Mouse (Mus musculus) embryonic facial prominence, embryonic 15.5 days (tissue): ENCODE measurements at regions not wholly inside any gene's neighbourhood (a gene's known extent, or its start where the extent isn't known, plus 50 kb on each side); places are given as distances from the start of the nearest gene placed in this dataset.

ENCODE experiments used
- ATAC-seq: fragments of 200-750 bp; cut with Nextera tagmentation; 2 replicates; pipeline ENCODE4 v1.8.0; 2017; ENCODE audit warnings: low read depth, moderate TSS enrichment; ENCODE audit not compliant: insufficient number of reproducible peaks, low FRiP score, low TSS enrichment
- H3K27ac ChIP-seq: fragments of 300-500 bp; sonication (generic); replicated peaks from 2 replicates; pipeline ENCODE4 v1.5.1; 2015; ENCODE audit warnings: mild to moderate bottlenecking, inconsistent platforms
- H3K27me3 ChIP-seq: fragments of 300-500 bp; sonication (generic); 2 replicates; pipeline ENCODE4 v1.6.1; 2015; ENCODE audit warnings: inconsistent platforms
- H3K36me3 ChIP-seq: fragments of 300-500 bp; sonication (generic); 2 replicates; pipeline ENCODE4 v1.6.1; 2015; ENCODE audit warnings: mild to moderate bottlenecking, inconsistent platforms
- H3K4me1 ChIP-seq: fragments of 300-500 bp; sonication (generic); 2 replicates; pipeline ENCODE4 v1.6.1; 2015; ENCODE audit warnings: inconsistent platforms
- H3K4me2 ChIP-seq: fragments of 300-500 bp; sonication (generic); replicated peaks from 2 replicates; pipeline ENCODE4 v1.6.1; 2015; ENCODE audit warnings: mild to moderate bottlenecking, inconsistent platforms
- H3K4me3 ChIP-seq: fragments of 300-500 bp; sonication (generic); replicated peaks from 2 replicates; pipeline ENCODE4 v1.5.1; 2015; ENCODE audit warnings: mild to moderate bottlenecking, inconsistent platforms
- H3K9ac ChIP-seq: fragments of 300-500 bp; sonication (generic); 2 replicates; pipeline ENCODE4 v1.6.1; 2015; ENCODE audit warnings: inconsistent platforms
- H3K9me3 ChIP-seq: fragments of 300-500 bp; sonication (generic); replicated peaks from 2 replicates; pipeline ENCODE4 v1.6.1; 2016; ENCODE audit warnings: inconsistent platforms
- WGBS: fragments of 180-500 bp; shearing (Covaris S2); methylation state at CpG from one replicate; pipeline ENCODE4 v1.1.7; 2015; 5-methylcytosine and 5-hydroxymethylcytosine counted together

DNA sequence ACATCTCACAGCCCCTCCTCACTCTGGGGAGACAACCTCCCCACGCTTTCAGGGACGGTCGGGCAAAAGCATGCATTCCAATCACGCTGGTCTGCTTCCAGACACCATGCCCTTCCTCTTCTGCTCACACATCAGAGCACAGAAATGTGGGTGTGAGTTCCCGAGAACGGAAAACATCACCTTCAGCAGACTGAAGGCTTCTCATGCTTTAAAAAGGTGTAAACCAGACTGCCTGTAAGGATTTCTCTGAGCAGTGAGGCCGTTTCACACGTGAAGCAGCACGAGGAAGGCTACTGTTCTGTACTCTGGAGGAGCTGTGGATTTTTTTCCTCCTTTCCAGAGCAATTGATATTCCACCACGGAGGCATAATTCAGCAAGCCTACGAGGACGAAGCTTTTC, 2218.8 kb upstream of the Lrrc6 start:
- H3K4me1 ChIP-seq, result no peaks in the 10 kb centered on the region
- H3K9me3 ChIP-seq, result no peaks in the 10 kb centered on the region
- H3K4me2 ChIP-seq, result no peak overlapping the region
- no peaks in the 10 kb centered on the region for H3K36me3 ChIP-seq
- 70% methylated on average over 12 of the region's 12 CpGs for WGBS
- no peak overlapping the region for H3K4me3 ChIP-seq
- ATAC-seq, result no peak
- no peak overlapping the region for H3K9ac ChIP-seq
- H3K27ac ChIP-seq, result no peak overlapping the region
- no peaks in the 10 kb centered on the region for H3K27me3 ChIP-seq

DNA sequence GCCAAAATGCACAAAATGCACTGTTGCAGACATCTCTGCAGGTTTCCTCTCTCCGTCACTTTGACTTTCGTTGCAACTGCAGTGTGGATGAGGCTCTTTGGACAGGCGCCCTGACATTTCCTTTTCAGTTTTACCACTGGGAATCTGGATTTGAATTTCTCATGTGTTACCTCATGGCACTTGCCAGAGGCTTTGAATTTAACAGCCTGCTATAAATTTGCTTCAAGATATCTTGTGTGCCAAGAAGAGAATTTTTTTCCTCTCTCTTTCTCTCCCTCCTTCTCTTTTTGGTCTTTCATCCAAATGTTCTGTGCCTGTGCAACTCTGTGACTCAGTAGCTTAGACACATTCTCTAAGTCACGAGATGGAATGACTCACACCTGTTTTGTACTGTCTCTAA, 2213.6 kb upstream of the Lrrc6 start:
- no peak overlapping the region for H3K4me2 ChIP-seq
- no peak overlapping the region for H3K4me3 ChIP-seq
- H3K27me3 ChIP-seq, result no peaks in the 10 kb centered on the region
- no peaks in the 10 kb centered on the region for H3K36me3 ChIP-seq
- no peaks in the 10 kb centered on the region for H3K9me3 ChIP-seq
- 64% methylated on average over 4 of the region's 4 CpGs for WGBS
- H3K4me1 ChIP-seq, result no peaks in the 10 kb centered on the region
- no peak overlapping the region for H3K9ac ChIP-seq
- no peak overlapping the region for H3K27ac ChIP-seq
- no peak for ATAC-seq

DNA sequence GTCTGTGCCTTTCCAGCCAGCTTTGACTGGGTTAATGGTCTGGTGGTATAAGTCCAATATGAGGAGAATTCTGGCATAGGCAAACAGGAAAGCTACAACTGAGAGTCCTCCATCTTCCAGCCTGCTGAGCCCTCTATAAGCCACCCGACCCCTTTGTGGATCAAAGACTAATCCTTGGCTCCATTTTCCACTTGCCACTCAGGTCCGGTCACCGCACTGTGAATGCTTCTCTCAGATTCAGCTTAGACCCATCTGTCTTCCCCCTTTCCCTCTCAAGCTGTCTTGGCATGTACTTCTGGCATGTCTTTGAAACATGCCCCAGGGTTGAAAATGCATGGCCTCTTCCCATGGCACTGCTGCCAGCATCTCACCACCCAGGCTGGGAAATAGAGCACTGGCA, 2206.6 kb upstream of the Lrrc6 start:
- H3K9me3 ChIP-seq, result no peaks in the 10 kb centered on the region
- no peaks in the 10 kb centered on the region for H3K4me1 ChIP-seq
- no peak for ATAC-seq
- H3K27ac ChIP-seq, result no peak overlapping the region
- no peaks in the 10 kb centered on the region for H3K36me3 ChIP-seq
- H3K4me3 ChIP-seq, result no peak overlapping the region
- no peak overlapping the region for H3K9ac ChIP-seq
- no peaks in the 10 kb centered on the region for H3K27me3 ChIP-seq
- 60% methylated on average over 3 of the region's 3 CpGs for WGBS
- no peak overlapping the region for H3K4me2 ChIP-seq

DNA sequence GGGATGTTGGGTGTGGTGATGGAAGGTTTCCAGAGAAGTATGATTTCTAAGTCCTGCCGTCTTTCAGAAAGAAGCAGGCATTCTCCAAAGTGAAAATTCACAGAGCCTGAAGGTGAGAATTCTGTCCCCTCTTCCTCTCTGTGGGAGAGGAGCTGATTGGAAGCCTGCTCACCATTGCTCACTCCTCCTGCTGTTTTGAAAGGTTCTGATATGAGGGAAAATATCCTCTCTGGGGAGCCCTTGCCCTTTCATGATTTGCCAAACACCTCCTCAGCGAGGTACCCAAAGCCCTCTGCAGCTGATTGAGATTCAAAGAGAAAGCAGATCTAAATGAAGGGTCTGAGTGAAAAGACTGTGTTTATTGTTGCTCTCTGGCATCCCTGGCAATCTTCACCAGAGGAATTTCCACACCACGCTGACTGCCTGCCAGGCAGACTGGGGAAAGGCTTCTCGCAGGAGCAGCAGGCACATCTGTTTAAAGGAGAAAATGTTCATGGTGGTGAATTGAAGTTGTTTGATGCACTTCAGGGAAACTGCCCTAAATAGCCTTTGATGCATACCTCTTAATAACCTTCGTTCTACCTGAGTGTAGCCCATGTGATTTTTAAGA, 2194.4 kb upstream of the Lrrc6 start:
- Histone ChIP-seq H3K4me3 (no peak overlapping the region), H3K9me3 (no peaks in the 10 kb centered on the region), H3K27me3 (no peaks in the 10 kb centered on the region), H3K9ac (no peak overlapping the region), H3K4me2 (no peak overlapping the region), H3K27ac (no peak overlapping the region), H3K4me1 (no peaks in the 10 kb centered on the region), H3K36me3 (no peaks in the 10 kb centered on the region)
- 25% methylated on average over 5 of the region's 5 CpGs for WGBS
- no peak for ATAC-seq

DNA sequence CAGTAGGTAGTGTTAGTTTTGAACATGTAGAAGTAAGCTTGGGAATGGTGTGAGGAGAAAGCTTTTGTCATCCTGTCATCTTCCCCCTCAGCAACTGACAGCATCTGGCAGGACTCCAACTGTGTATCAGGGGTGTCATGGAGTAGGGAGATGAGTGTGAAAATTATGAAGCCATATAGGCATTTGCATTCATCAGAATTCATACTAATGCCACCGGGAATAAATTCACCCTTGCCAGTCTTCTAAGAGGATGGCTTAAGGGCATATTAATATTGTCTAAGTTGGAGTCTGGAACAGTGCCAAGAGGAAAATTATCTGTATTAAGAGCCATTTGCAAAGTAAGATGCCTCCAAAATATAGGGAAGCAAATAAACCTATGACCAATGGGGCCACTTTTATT, 2166.8 kb upstream of the Lrrc6 start:
- Histone ChIP-seq H3K9ac (no peak overlapping the region), H3K4me1 (no peaks in the 10 kb centered on the region), H3K4me3 (no peak overlapping the region), H3K4me2 (no peak overlapping the region), H3K27ac (no peak overlapping the region), H3K9me3 (no peaks in the 10 kb centered on the region), H3K36me3 (no peaks in the 10 kb centered on the region), H3K27me3 (no peaks in the 10 kb centered on the region)
- WGBS, result 45% methylated on average over 1 of the region's 1 CpGs
- ATAC-seq, result no peak

DNA sequence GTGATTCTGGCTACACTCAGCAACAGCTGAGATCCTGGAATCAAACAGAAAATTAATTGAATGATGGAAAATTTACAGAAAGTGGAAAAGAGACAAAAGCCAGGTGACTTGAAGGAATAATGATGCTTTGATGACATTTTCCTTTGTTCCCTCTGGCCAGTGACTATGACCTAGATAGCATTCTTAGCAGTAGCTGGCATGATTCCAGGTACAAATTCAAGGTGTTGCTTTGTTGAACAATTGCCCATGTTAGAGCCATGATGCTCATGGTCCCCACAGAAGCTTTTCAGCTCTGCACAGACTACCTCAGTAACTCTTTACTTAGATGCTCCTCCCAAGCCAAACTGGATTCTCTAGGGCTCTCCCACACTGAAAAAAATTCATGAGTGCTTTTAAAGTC, 2164.6 kb upstream of the Lrrc6 start:
- Histone ChIP-seq H3K4me1 (no peaks in the 10 kb centered on the region), H3K27ac (no peak overlapping the region), H3K4me2 (no peak overlapping the region), H3K4me3 (no peak overlapping the region), H3K9ac (no peak overlapping the region), H3K36me3 (no peaks in the 10 kb centered on the region), H3K27me3 (no peaks in the 10 kb centered on the region), H3K9me3 (no peaks in the 10 kb centered on the region)
- no peak for ATAC-seq

DNA sequence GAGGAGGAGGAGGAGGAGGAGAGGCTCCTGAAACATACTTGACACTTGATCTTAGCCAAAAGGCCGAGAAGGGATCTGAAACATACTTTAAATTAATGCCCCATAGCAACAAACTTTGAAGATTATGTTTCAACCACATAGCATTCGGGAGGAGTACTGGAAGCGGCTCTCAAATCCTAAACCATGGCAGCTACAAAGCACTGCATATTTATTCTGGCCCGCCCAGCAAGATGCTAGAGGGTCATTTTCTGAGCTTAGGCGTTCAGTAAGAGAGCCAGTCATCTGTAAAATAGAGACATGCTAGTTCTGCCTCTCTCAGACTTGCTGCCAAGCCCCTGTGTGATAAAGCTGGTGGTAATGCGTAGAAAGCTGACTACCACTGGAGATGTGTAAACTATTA, 2156.0 kb upstream of the Lrrc6 start:
- Histone ChIP-seq H3K27me3 (no peaks in the 10 kb centered on the region), H3K9me3 (no peaks in the 10 kb centered on the region), H3K4me2 (no peak overlapping the region), H3K27ac (no peak overlapping the region), H3K36me3 (no peaks in the 10 kb centered on the region), H3K4me3 (no peak overlapping the region), H3K9ac (no peak overlapping the region), H3K4me1 (no peaks in the 10 kb centered on the region)
- no peak for ATAC-seq
- WGBS, result 17% methylated on average over 6 of the region's 6 CpGs

DNA sequence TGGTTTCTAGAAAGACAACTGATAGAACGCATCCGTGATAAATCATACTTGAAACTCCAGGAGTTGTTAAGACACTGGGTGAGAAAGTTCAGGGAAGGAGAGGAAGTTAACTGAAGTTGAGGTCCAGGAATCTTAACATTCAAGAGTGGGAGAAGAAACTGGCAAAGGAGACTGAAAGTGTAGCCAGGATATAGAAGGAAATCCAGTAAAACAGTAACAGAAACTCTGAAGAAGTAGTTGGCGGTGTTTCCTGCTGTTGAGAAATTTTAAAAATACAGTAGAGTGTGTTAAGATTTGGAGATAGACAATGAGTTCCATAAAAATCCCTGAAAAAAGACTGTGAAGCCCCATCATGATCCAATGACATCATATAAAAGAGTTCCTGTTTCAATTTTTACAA, 2154.3 kb upstream of the Lrrc6 start:
- no peak overlapping the region for H3K27ac ChIP-seq
- no peak overlapping the region for H3K9ac ChIP-seq
- no peaks in the 10 kb centered on the region for H3K27me3 ChIP-seq
- no peaks in the 10 kb centered on the region for H3K36me3 ChIP-seq
- H3K4me1 ChIP-seq, result no peaks in the 10 kb centered on the region
- H3K4me3 ChIP-seq, result no peak overlapping the region
- 89% methylated on average over 3 of the region's 3 CpGs for WGBS
- no peak overlapping the region for H3K4me2 ChIP-seq
- no peaks in the 10 kb centered on the region for H3K9me3 ChIP-seq
- no peak for ATAC-seq

DNA sequence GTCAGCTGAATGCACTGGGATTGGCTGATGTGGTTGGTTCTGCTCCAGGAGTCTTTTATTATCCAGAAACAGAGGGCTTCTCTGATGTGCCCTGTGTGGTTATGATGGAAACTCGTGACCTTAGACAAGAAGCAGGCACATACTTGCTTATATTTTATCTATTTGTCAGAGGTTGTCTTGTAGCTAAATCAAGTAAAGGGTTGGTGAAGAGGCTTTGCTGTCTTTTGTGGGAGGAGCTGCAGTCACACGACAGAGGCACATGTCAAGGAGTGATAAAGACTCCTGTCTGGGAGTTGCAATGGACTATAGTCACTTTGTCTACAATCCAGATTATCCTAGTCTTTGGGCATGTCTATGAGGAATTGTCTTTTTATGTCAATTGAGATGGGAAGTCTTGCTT, 2149.9 kb upstream of the Lrrc6 start:
- H3K27me3 ChIP-seq, result no peaks in the 10 kb centered on the region
- no peak overlapping the region for H3K4me2 ChIP-seq
- H3K27ac ChIP-seq, result no peak overlapping the region
- no peak overlapping the region for H3K9ac ChIP-seq
- H3K36me3 ChIP-seq, result no peaks in the 10 kb centered on the region
- no peak overlapping the region for H3K4me3 ChIP-seq
- 60% methylated on average over 2 of the region's 2 CpGs for WGBS
- H3K4me1 ChIP-seq, result no peaks in the 10 kb centered on the region
- no peaks in the 10 kb centered on the region for H3K9me3 ChIP-seq
- no peak for ATAC-seq

DNA sequence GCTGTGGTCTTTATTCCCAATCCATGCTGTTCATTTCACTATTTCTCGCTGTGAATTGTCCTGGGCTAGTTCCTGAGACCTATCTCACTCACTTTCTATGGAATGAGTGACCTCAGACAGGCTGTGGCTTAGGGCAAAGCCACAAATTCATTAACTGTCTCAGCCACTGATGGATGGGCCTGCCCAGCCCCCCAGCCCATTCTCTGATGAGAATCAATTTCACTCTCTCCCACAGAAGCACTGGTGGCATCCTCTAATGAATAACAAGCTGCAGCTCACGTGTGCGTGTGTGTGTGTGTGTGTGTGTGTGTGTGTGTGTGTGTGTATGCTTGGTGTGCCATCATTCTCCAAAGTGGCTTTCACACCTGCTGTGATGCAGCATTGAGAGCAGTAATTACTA, 2149.3 kb upstream of the Lrrc6 start:
- Histone ChIP-seq H3K27ac (no peak overlapping the region), H3K4me2 (no peak overlapping the region), H3K9me3 (no peaks in the 10 kb centered on the region), H3K36me3 (no peaks in the 10 kb centered on the region), H3K9ac (no peak overlapping the region), H3K4me1 (no peaks in the 10 kb centered on the region), H3K4me3 (no peak overlapping the region), H3K27me3 (no peaks in the 10 kb centered on the region)
- ATAC-seq, result no peak
- 79% methylated on average over 3 of the region's 3 CpGs for WGBS

DNA sequence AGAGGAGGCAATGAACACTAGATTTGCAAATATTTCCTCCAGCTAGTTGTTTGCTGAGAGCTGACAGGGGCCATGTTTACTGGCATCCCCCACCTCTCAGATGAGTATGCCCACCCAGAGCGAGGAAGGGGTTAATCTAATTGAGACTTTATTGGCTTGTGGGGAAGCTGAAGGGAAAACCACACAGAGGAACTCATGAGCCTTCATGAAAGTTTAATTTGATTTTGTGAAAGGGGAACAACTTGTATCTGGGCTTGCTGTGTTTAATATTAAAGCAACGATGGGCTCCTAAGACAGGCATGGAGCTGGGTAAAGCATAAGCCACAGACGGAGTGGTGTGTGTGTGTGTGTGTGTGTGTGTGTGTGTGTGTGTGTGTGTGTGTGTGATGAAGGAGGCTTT, 2146.2 kb upstream of the Lrrc6 start:
- ATAC-seq, result no peak
- no peak overlapping the region for H3K4me2 ChIP-seq
- H3K9ac ChIP-seq, result no peak overlapping the region
- H3K9me3 ChIP-seq, result no peaks in the 10 kb centered on the region
- no peaks in the 10 kb centered on the region for H3K36me3 ChIP-seq
- H3K27ac ChIP-seq, result no peak overlapping the region
- H3K27me3 ChIP-seq, result no peaks in the 10 kb centered on the region
- no peaks in the 10 kb centered on the region for H3K4me1 ChIP-seq
- no peak overlapping the region for H3K4me3 ChIP-seq
- WGBS, result 62% methylated on average over 3 of the region's 3 CpGs

DNA sequence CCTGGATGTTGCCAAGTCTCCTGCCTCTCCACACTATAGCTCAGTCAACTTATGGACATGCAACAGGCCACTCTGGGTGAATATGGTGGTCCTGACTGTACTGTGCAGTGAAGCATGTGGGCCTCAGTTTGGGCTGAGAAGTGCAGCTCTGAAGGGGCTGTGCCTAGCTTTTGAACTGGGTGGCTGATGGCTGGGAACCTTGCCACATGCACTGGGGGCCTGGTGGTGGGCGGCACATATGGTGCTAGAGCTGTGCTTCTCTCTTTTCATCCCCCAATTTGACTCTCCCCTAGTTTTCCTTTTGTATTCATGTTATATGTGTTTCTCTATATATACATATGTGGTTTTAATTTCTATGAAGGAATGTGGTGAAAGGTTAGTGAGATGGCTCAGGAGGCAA, 2144.2 kb upstream of the Lrrc6 start:
- no peak overlapping the region for H3K4me3 ChIP-seq
- H3K4me2 ChIP-seq, result no peak overlapping the region
- no peak overlapping the region for H3K27ac ChIP-seq
- no peak overlapping the region for H3K9ac ChIP-seq
- H3K36me3 ChIP-seq, result no peaks in the 10 kb centered on the region
- no peaks in the 10 kb centered on the region for H3K9me3 ChIP-seq
- ATAC-seq, result no peak
- no peaks in the 10 kb centered on the region for H3K4me1 ChIP-seq
- WGBS, result 61% methylated on average over 1 of the region's 1 CpGs
- no peaks in the 10 kb centered on the region for H3K27me3 ChIP-seq
